In genomic region chr13:23585442-23586098, GRCm38 (mm10) we compare ENCODE assay signal across 8 mouse cellular contexts. TPM values are rescaled to one million over a fixed set of nuclear protein-coding genes. Genes with fewer than 3 reads are reported as not detected.
DNase-seq lines count a peak whose midpoint lies in the region; ATAC-seq lines count a peak whose summit lies in the region.
"Not testable (repeated sequence)": the region's sequence is repeated elsewhere in the genome, so short reads cannot be mapped to it uniquely, and the experiment has no call there.

No protein-coding gene starts in this region.

- H3K9me3 ChIP-seq in megakaryocyte, embryonic 14.5 days, result not testable (repeated sequence)

- DNase-seq in embryo, embryonic 10.5 days (ENCODE audit: low spot score), result peak; percentile 97
- DNase-seq in gastrocnemius, postnatal 10 days, result peak; percentile 48
- peak; percentile 82 to 84 for DNase-seq in left cerebral cortex, adult 9 months (ENCODE audit: low spot score in 2 of 2)
- DNase-seq in right cerebral cortex, adult 2 months (ENCODE audit: low spot score in 2 of 2), result peak; percentile 76 to 77
- peak; percentile 69 for DNase-seq in urinary bladder, postnatal 14 days (ENCODE audit: low spot score)

- H3K4me1 ChIP-seq in megakaryocyte, embryonic 14.5 days, result peaks cover 70% of the 10 kb centered on the region

- H3K27me3 ChIP-seq in megakaryocyte, embryonic 14.5 days (replicated peaks), result not testable (repeated sequence)

- H3K4me3 ChIP-seq in megakaryocyte, embryonic 14.5 days (replicated peaks), result peak overlapping the region; percentile 93

- not testable (repeated sequence) for H3K36me3 ChIP-seq in megakaryocyte, embryonic 14.5 days (replicated peaks; ENCODE audit: low read length)

- ATAC-seq in activated CD4-positive, CD25-positive, alpha-beta regulatory T cell, adult 4 months, result peak; percentile 78
- peak; percentile 81 for ATAC-seq in inflammation-experienced regulatory T-cells, adult 6 months

RNA-seq across cellular contexts. Expression of gene Hist1h4d, which starts 4.2 kb away (rescaled TPM):
- polyA plus RNA-seq in activated CD4-positive, CD25-positive, alpha-beta regulatory T cell, adult 4 months (2017; shearing (Covaris generic)), result 10 to 100 TPM; 36.8 to 39.3 TPM
- total RNA-seq in gastrocnemius, postnatal 10 days (2021), result 100 to 1,000 TPM; 165 to 171 TPM
- 10 to 100 TPM; 20.7 to 55.4 (median 27.7) TPM for polyA plus RNA-seq in inflammation-experienced regulatory T-cells, adult 6 months (2017; shearing (Covaris generic))
- polyA plus RNA-seq in megakaryocyte, embryonic 14.5 days (2012; ENCODE audit: insufficient read depth, low replicate concordance), result 16.4 and 20.4 TPM in 2 replicates

RNA-seq across cellular contexts. Expression of gene Hist1h3d, which starts 10.0 kb away (rescaled TPM):
- not detected for polyA plus RNA-seq in activated CD4-positive, CD25-positive, alpha-beta regulatory T cell, adult 4 months (2017; shearing (Covaris generic))
- total RNA-seq in gastrocnemius, postnatal 10 days (2021), result 10 to 100 TPM; 25.8 to 30.6 TPM
- 1 to 10 TPM in 1 of 3 experiments, under 1 TPM in 1, not detected in 1; 0.56 to 1.3 TPM for polyA plus RNA-seq in inflammation-experienced regulatory T-cells, adult 6 months (2017; shearing (Covaris generic))
- 4.6 and 5.9 TPM in 2 replicates for polyA plus RNA-seq in megakaryocyte, embryonic 14.5 days (2012; ENCODE audit: insufficient read depth, low replicate concordance)

RNA-seq across cellular contexts. Expression of gene Hist1h2ad, which starts 11.4 kb away (rescaled TPM):
- polyA plus RNA-seq in activated CD4-positive, CD25-positive, alpha-beta regulatory T cell, adult 4 months (2017; shearing (Covaris generic)), result 1 to 10 TPM in 1 of 2 experiments, not detected in 1; 2.3 TPM
- total RNA-seq in gastrocnemius, postnatal 10 days (2021), result 10 to 100 TPM; 16.0 to 20.6 TPM
- polyA plus RNA-seq in inflammation-experienced regulatory T-cells, adult 6 months (2017; shearing (Covaris generic)), result under 1 TPM in 1 of 3 experiments, not detected in 2; 0.99 TPM
- polyA plus RNA-seq in megakaryocyte, embryonic 14.5 days (2012; ENCODE audit: insufficient read depth, low replicate concordance), result 9.6 TPM in 1 of 2 replicates, not detected in the other

RNA-seq across cellular contexts. Expression of gene Hist1h2bf, which starts 11.6 kb away (rescaled TPM):
- under 1 TPM in 1 of 2 experiments, not detected in 1; 0.83 TPM for polyA plus RNA-seq in activated CD4-positive, CD25-positive, alpha-beta regulatory T cell, adult 4 months (2017; shearing (Covaris generic))
- total RNA-seq in gastrocnemius, postnatal 10 days (2021), result 100 to 1,000 TPM; 121 to 140 TPM
- not detected for polyA plus RNA-seq in inflammation-experienced regulatory T-cells, adult 6 months (2017; shearing (Covaris generic))
- 7.6 and 73.0 TPM in 2 replicates for polyA plus RNA-seq in megakaryocyte, embryonic 14.5 days (2012; ENCODE audit: insufficient read depth, low replicate concordance)

RNA-seq across cellular contexts. Expression of gene Hist1h2bg, which starts 14.4 kb away (rescaled TPM):
- 1 to 10 TPM; 4.0 to 5.7 TPM for polyA plus RNA-seq in activated CD4-positive, CD25-positive, alpha-beta regulatory T cell, adult 4 months (2017; shearing (Covaris generic))
- 100 to 1,000 TPM; 245 to 257 TPM for total RNA-seq in gastrocnemius, postnatal 10 days (2021)
- 10 to 100 TPM in 1 of 3 experiments, 1 to 10 TPM in 2; 2.4 to 13.2 (median 9.8) TPM for polyA plus RNA-seq in inflammation-experienced regulatory T-cells, adult 6 months (2017; shearing (Covaris generic))
- 16.8 and 28.8 TPM in 2 replicates for polyA plus RNA-seq in megakaryocyte, embryonic 14.5 days (2012; ENCODE audit: insufficient read depth, low replicate concordance)

Comparison
In these comparisons a context has a peak if more than half of its experiments do, and no peak if none do; other contexts are left out.
1. Peak in every context shown above with its lines: DNase-seq, ATAC-seq and H3K4me3 ChIP-seq.